Mouse (Mus musculus) G1E-ER4 (cell line): Measurements from ENCODE around the gene Stum. TPM values are rescaled to one million over a fixed set of nuclear protein-coding genes. Genes with fewer than 3 reads are reported as not detected.

Experiments
- GATA1 ChIP-seq: IDR thresholded peaks from one replicate; pipeline ENCODE4 v1.8.0; 2012; ENCODE audit warnings: low read length, inconsistent platforms
- polyA plus RNA-seq: library from polyadenylated mRNA; stranded (reverse); fragments of >175 nt; gene quantifications from 2 replicates; pipeline ENCODE4 v1.2.3, GENCODE M21; 2012

The Stum gene
- polyA plus RNA-seq, 1 experiment, result not detected

DNA sequence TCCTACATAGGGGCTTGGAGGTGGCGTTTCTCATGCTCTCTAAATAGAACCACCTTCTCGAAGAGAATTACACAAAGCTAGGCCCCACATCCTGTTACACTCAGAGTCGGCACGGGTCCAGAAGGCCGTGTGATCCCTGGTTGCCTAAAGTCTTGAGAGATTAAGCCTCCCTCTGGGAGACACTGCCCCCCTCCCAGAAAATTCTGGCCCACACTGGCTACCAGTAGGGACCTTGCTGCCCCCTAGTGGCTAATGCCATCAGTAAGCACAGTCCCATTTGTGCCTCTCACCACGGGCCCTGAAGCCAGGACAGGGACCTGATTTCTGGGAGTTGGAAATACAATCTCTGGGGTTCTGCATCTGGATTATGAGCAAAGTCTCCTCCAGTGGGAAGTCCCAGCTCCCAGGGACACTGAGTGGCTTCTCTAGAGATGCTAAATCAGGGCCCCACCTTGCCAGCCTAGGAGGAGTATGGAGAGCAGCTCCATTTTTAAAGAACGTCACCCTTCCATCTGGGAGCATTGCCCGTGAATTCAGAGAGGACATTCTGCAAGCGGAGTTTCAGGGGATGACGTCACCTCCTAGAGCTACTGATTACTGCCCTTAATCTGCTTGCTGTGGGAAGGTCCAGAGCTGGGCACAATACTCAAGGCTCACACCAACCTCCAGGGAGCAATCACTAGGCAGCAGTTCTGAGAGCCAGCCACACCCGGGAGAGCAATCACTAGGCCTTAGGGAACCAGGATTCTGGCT, 61.1 kb downstream of the Stum start:
- TF ChIP-seq GATA1, result no peak

- no peak for TF ChIP-seq GATA1
Observed at GRCm38 (mm10) chr1:180421165-180421909, 62.0 kb downstream of the Stum start.

DNA sequence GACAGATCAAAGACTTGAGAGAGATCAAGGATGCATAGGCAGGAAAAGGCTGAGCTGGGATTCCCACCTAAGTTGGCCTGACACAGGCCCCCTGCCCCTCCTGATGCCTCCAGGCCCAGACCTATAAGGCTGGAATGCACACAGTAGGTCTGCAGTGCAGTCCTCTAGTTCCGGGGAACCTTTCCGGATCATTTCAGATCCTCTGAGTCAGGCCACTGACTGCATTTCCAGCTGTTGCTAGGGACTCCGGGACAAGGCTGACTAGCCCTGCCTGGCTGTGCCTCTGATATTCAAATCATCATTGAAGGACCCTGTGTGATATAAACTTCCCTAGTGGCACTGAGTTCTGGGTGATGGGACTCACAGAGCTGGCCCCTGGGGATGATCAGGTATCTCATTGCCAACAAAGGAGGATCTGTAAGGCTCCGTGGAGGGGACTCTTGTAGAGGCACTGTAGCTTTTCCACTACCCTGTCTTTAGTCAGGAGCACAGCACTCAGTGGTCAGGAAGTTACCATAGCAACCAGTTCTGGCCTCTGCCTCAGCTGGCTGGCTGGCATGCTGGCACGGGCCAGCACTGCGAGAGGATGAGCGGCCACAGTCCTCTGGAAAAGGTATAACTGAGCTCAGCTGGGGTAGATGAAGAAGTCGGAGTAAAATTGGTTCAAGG, 62.7 kb downstream of the Stum start:
- no peak for TF ChIP-seq GATA1

DNA sequence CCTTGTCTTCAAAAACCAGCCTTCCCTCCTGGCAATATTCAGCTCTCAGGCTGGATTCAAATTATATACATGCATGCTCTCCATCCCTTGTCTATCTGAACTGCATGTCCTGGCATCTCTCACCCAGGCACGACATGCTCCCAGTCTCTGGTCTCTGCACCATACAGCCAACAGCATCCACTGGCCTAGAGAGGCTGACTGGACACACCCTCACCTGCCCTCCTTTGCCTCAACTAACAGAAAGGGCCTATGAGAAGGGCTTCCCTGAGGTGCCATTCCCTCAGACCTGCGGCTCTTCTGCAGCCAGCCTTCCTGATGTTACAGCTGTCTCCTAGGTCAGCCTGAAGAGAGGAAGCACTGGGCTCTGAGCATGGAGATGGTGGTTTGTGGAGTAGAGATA, 64.2 kb downstream of the Stum start:
- no peak for TF ChIP-seq GATA1

- no peak for TF ChIP-seq GATA1
Observed at GRCm38 (mm10) chr1:180417118-180417517, 66.2 kb downstream of the Stum start.

DNA sequence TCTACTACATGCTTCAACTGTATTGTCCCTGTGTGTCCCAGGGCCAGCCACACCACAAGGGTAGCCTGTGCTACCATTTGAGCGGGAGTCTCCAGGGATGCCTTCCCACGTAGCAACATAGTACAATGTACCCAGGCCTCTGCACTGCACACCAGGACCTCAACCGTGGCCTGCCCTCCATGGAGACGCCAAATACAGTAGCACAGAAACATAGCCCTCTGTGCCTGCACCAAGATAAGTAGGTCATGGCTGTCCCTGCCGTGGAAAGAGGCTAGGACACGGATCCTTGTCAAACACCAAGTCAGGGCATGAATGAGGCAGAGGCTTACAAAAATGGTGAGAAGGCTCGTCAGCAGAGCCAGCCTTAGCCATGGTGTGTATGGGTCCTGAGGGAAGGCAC, 67.5 kb downstream of the Stum start:
- TF ChIP-seq GATA1, result no peak

GRCm38 (mm10) chr1:180415064-180415463, 68.2 kb downstream of the Stum start:
- no peak for TF ChIP-seq GATA1

- TF ChIP-seq GATA1, result no peak
Observed at GRCm38 (mm10) chr1:180410306-180410705, 73.0 kb downstream of the Stum start.

GRCm38 (mm10) chr1:180409771-180410170, 73.5 kb downstream of the Stum start:
- TF ChIP-seq GATA1, result no peak

DNA sequence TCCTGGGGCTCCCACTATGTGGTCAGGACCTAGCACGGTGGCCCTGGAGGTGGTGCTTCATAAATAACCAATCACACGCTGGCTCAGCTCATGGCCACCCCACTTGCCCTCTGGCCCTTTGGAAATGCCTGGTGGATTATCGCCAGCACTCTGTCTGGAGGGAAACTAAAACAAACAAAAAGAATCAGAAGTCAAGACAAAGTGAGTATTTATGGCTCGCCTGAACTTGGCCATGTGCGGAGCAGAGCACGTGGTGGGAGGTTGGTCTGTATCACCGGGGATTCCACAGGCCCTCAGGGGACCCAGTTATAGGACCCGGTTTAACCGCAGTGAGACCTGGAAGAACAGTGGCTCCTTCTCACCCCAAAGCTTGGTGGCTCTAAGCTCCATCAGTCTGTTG, 74.5 kb downstream of the Stum start:
- TF ChIP-seq GATA1, result no peak

GRCm38 (mm10) chr1:180407727-180408719, 75.3 kb downstream of the Stum start:
- no peak for TF ChIP-seq GATA1

GRCm38 (mm10) chr1:180407171-180407671, 76.1 kb downstream of the Stum start:
- no peak for TF ChIP-seq GATA1

- TF ChIP-seq GATA1, result no peak
Observed at GRCm38 (mm10) chr1:180406336-180407035, 76.8 kb downstream of the Stum start.

DNA sequence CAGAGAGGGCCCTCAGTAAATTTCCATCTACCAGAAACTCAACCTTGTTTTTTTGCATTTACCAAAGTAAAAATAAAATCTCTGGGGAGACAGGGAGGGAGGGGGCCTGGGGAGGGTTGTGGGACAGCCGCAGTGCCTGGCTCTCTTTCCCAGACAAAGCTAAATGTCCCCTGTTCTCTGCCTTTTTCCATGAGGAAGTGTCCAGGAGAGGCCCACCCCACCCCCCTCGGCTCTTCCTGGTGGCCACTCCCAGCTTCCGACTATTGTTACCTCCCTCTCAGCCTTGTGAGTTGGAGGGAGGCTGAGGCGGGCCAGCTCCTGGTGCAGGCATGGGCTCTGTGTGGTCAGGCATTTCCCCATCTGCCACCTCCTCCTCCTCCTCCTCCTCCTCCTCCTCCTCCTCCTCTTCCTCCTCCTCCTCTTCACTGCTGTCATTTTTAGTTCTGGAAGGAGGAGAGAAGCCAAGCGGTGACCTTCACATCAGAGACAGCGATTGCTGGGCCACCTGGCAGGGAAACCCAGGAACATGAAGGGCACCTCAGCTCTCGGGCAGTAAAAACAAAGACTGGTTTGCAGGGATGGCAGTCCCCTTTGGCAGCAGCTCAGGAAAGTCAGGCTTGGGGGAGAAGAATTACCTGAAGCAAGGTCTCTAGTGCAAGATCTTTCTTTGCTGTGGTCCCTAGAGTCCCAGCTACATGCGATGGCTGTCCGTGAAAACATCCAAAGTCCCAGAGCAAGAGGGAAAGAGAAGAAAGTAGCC, 77.5 kb downstream of the Stum start:
- no peak for TF ChIP-seq GATA1
